Mouse (Mus musculus): ENCODE measurements around the gene Tmem170.
A peak's percentile ranks its signal among the peaks of the same experiment; 100 is the strongest.
"Not testable (repeated sequence)": the region's sequence is repeated elsewhere in the genome, so short reads cannot be mapped to it uniquely, and the experiment has no call there.

The Tmem170 gene

GRCm38 (mm10) chr8:111871278-111871677 is 5.3 kb downstream of the Tmem170 start:
- no peak for DNase-seq

GRCm38 (mm10) chr8:111870379-111870778 is 6.2 kb downstream of the Tmem170 start:
- DNase-seq = no peak

- no peak for DNase-seq
Measured at GRCm38 (mm10) chr8:111868664-111869063, 7.9 kb downstream of the Tmem170 start.

- no peak for DNase-seq
Measured at GRCm38 (mm10) chr8:111865857-111866256, 10.7 kb downstream of the Tmem170 start.

- no peak for DNase-seq
Measured at GRCm38 (mm10) chr8:111865130-111865852, 11.3 kb downstream of the Tmem170 start.

GRCm38 (mm10) chr8:111864648-111865047 is 11.9 kb downstream of the Tmem170 start:
- no peak for DNase-seq

GRCm38 (mm10) chr8:111863280-111863679 is 13.3 kb downstream of the Tmem170 start:
- DNase-seq = no peak

- no peak for DNase-seq
Measured at GRCm38 (mm10) chr8:111855977-111856376, 20.6 kb downstream of the Tmem170 start.

GRCm38 (mm10) chr8:111853861-111854501 is 22.6 kb downstream of the Tmem170 start, which contains the start of gene Cfdp1:
TSS of gene Cfdp1 (minus strand) at chr8:111854291.
- peak; percentile 94 to 99 for DNase-seq

- DNase-seq = not testable (repeated sequence)
Measured at GRCm38 (mm10) chr8:111853219-111853618, 23.3 kb downstream of the Tmem170 start.

- DNase-seq = no peak
Measured at GRCm38 (mm10) chr8:111846746-111847145, 29.8 kb downstream of the Tmem170 start.

GRCm38 (mm10) chr8:111835540-111835939 is 41.0 kb downstream of the Tmem170 start:
- DNase-seq = peak; percentile 30 to 31

GRCm38 (mm10) chr8:111834011-111834410 is 42.5 kb downstream of the Tmem170 start:
- no peak for DNase-seq

- DNase-seq = no peak
Measured at GRCm38 (mm10) chr8:111832983-111833382, 43.6 kb downstream of the Tmem170 start.

- DNase-seq = no peak
Measured at GRCm38 (mm10) chr8:111831996-111832395, 44.6 kb downstream of the Tmem170 start.

GRCm38 (mm10) chr8:111828595-111828994 is 48.0 kb downstream of the Tmem170 start:
- no peak for DNase-seq

GRCm38 (mm10) chr8:111825219-111825618 is 51.3 kb downstream of the Tmem170 start:
- peak; percentile 43 to 57 for DNase-seq

- no peak for DNase-seq
Measured at GRCm38 (mm10) chr8:111824334-111824733, 52.2 kb downstream of the Tmem170 start.

GRCm38 (mm10) chr8:111821199-111821598 is 55.4 kb downstream of the Tmem170 start:
- DNase-seq = no peak

GRCm38 (mm10) chr8:111820691-111821090 is 55.9 kb downstream of the Tmem170 start:
- DNase-seq = no peak

GRCm38 (mm10) chr8:111820018-111820417 is 56.5 kb downstream of the Tmem170 start:
- DNase-seq = no peak

GRCm38 (mm10) chr8:111818556-111818955 is 58.0 kb downstream of the Tmem170 start:
- no peak for DNase-seq

- DNase-seq = no peak
Measured at GRCm38 (mm10) chr8:111815078-111815477, 61.5 kb downstream of the Tmem170 start.

- no peak for DNase-seq
Measured at GRCm38 (mm10) chr8:111813818-111814217, 62.7 kb downstream of the Tmem170 start.

Data from cerebellum, adult 18-20 months (tissue).